Mouse (Mus musculus) megakaryocyte, embryonic 14.5 days (primary cell): ENCODE data around the gene Tra2a. TPM values are rescaled to one million over a fixed set of nuclear protein-coding genes. Genes with fewer than 3 reads are reported as not detected.
"Not testable (repeated sequence)": the region's sequence is repeated elsewhere in the genome, so short reads cannot be mapped to it uniquely, and the experiment has no call there.

Experiments
- H3K27me3 ChIP-seq: replicated peaks from 2 replicates; pipeline ENCODE3; 2012; ENCODE audit warnings: inconsistent platforms
- H3K36me3 ChIP-seq: replicated peaks from 2 replicates; pipeline ENCODE3; 2012; ENCODE audit warnings: low read length, inconsistent platforms, mixed read lengths
- H3K4me1 ChIP-seq: 2 replicates; pipeline ENCODE4 v1.6.1; 2012; ENCODE audit warnings: inconsistent platforms
- H3K4me3 ChIP-seq: replicated peaks from 2 replicates; pipeline ENCODE3; 2012; ENCODE audit warnings: moderate library complexity, mild to moderate bottlenecking, inconsistent platforms
- H3K9me3 ChIP-seq: 2 replicates; pipeline ENCODE4 v1.6.1; 2012; ENCODE audit warnings: inconsistent platforms
- FLI1 ChIP-seq: IDR thresholded peaks from 2 replicates; pipeline ENCODE4 v1.6.1; 2012; ENCODE audit warnings: low read length, inconsistent platforms, mixed read lengths
- GATA1 ChIP-seq: IDR thresholded peaks from 3 replicates; pipeline ENCODE4 v1.6.1; 2012; ENCODE audit warnings: mixed read lengths, low read length, inconsistent platforms, borderline replicate concordance
- polyA plus RNA-seq: library from polyadenylated mRNA; stranded (reverse); fragments of >175 nt; gene quantifications from 2 replicates; pipeline ENCODE4 v1.2.3, GENCODE M21; 2012; ENCODE audit warnings: low replicate concordance; ENCODE audit not compliant: insufficient read depth

Tra2a gene
- polyA plus RNA-seq, 1 experiment: 12.2 TPM

- peaks cover 4% of the 10 kb centered on the region for H3K27me3 ChIP-seq
- peaks cover 6% of the 10 kb centered on the region; the same call in 1 of the 2 replicates for H3K4me1 ChIP-seq
- no peaks in the 10 kb centered on the region for H3K9me3 ChIP-seq
- no peak overlapping the region for H3K4me3 ChIP-seq
- TF ChIP-seq FLI1 (no peak), GATA1 (no peak)
- H3K36me3 ChIP-seq: no peaks in the 10 kb centered on the region
Measured at GRCm38 (mm10) chr6:49269200-49269599, 5.4 kb upstream of the Tra2a start.

GRCm38 (mm10) chr6:49267686-49268085, 3.9 kb upstream of the Tra2a start:
- H3K9me3 ChIP-seq: no peaks in the 10 kb centered on the region
- H3K4me3 ChIP-seq: no peak overlapping the region
- peaks cover 6% of the 10 kb centered on the region; the same call in 1 of the 2 replicates for H3K4me1 ChIP-seq
- no peaks in the 10 kb centered on the region for H3K27me3 ChIP-seq
- no peaks in the 10 kb centered on the region for H3K36me3 ChIP-seq
- TF ChIP-seq FLI1: no peak
- TF ChIP-seq GATA1: no peak

DNA sequence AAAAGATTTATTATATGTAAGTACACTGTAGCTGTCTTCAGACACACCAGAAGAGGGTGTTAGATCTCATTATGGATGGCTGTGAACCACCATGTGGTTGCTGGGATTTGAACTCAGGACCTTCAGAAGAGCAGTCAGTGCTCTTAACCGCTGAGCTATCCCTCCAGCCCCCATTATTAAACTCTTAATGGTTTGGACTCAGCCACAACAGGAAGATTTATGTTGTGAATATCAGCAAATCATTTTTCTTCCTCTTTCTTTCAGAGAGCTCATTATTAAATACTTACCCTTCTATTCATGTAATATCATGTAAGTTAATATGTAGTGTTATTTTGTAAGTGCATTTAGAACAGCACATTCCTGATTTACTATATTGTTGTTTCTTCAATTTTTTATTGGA, 1.4 kb upstream of the Tra2a start:
- H3K27me3 ChIP-seq, H3K36me3 ChIP-seq, H3K4me3 ChIP-seq, H3K9me3 ChIP-seq: not testable (repeated sequence)
- H3K4me1 ChIP-seq: peaks cover 23% of the 10 kb centered on the region

- not testable (repeated sequence) for H3K36me3 ChIP-seq, H3K9me3 ChIP-seq, H3K4me3 ChIP-seq, H3K27me3 ChIP-seq
- peaks cover 25% of the 10 kb centered on the region for H3K4me1 ChIP-seq
Measured at GRCm38 (mm10) chr6:49264446-49264845, 613 bp upstream of the Tra2a start.

- TF ChIP-seq GATA1: no peak
- TF ChIP-seq FLI1: no peak
- peak overlapping the region; percentile 96 for H3K4me3 ChIP-seq
- peaks cover 34% of the 10 kb centered on the region for H3K4me1 ChIP-seq
- no peaks in the 10 kb centered on the region for H3K9me3 ChIP-seq
- no peaks in the 10 kb centered on the region for H3K27me3 ChIP-seq
- H3K36me3 ChIP-seq: peaks cover 1% of the 10 kb centered on the region
Measured at GRCm38 (mm10) chr6:49263081-49263846, 569 bp downstream of the Tra2a start.

DNA sequence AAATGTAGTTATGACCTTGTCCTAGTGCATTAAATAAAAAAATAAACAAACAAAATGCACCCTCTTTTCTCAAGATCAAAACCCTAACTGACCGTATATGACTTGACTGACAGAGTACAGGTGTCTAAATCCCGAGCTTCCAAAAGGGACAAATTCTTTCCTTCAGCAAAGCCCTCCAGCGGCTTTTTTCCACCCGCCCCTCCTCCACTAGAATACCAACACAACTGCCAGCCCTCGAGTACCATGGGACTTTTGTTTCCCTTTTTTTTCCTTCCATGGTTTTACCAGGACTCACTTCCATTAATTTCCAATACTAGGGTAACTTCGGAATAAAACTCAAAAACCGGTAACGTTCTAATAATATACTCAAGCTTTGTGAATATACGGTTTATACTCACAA, 1.4 kb downstream of the Tra2a start:
- Histone ChIP-seq H3K4me3 (peak overlapping the region; percentile 96), H3K4me1 (peaks cover 43% of the 10 kb centered on the region), H3K27me3 (no peaks in the 10 kb centered on the region), H3K9me3 (no peaks in the 10 kb centered on the region), H3K36me3 (peaks cover 9% of the 10 kb centered on the region)
- TF ChIP-seq FLI1 (no peak), GATA1 (no peak)

GRCm38 (mm10) chr6:49259711-49260110, 4.1 kb downstream of the Tra2a start:
- Histone ChIP-seq H3K4me1 (peaks cover 58% of the 10 kb centered on the region), H3K9me3 (no peaks in the 10 kb centered on the region), H3K27me3 (no peaks in the 10 kb centered on the region), H3K36me3 (peaks cover 9% of the 10 kb centered on the region), H3K4me3 (peak overlapping the region; percentile 62)
- TF ChIP-seq FLI1: no peak
- TF ChIP-seq GATA1: no peak

- Histone ChIP-seq H3K27me3 (no peaks in the 10 kb centered on the region), H3K36me3 (peaks cover 16% of the 10 kb centered on the region), H3K4me3 (no peak overlapping the region), H3K9me3 (no peaks in the 10 kb centered on the region), H3K4me1 (peaks cover 67% of the 10 kb centered on the region)
- TF ChIP-seq FLI1: no peak
- TF ChIP-seq GATA1: no peak
Measured at GRCm38 (mm10) chr6:49257880-49258279, 6.0 kb downstream of the Tra2a start.

GRCm38 (mm10) chr6:49252207-49252606, 11.6 kb downstream of the Tra2a start:
- Histone ChIP-seq H3K9me3 (no peaks in the 10 kb centered on the region), H3K4me3 (no peak overlapping the region), H3K27me3 (no peaks in the 10 kb centered on the region), H3K36me3 (peaks cover 61% of the 10 kb centered on the region), H3K4me1 (peaks cover 25% of the 10 kb centered on the region)
- TF ChIP-seq FLI1 (no peak), GATA1 (no peak)

GRCm38 (mm10) chr6:49251199-49251598, 12.6 kb downstream of the Tra2a start:
- peaks cover 71% of the 10 kb centered on the region for H3K36me3 ChIP-seq
- H3K27me3 ChIP-seq: no peaks in the 10 kb centered on the region
- H3K9me3 ChIP-seq: no peaks in the 10 kb centered on the region
- no peak overlapping the region for H3K4me3 ChIP-seq
- H3K4me1 ChIP-seq: peaks cover 19% of the 10 kb centered on the region; the same call in 1 of the 2 replicates
- TF ChIP-seq GATA1 (no peak), FLI1 (no peak)

DNA sequence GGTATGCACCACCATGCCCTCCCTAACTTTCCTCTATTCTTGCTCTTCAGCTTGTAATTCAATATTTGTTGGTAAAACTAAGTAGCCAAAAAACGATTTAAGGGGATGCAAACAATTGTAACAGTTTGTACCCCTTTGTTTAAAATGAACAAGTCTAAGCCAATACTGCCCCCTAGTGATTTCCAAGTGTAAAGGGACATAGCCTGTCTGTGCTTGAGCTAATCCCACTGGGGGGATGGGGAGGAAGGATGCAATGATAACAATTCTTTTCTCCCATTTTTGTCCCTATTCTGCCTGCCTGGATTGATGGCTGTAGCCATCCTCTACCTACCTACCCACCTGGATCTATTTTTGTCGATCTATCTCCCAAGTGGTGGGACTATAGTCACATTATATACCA, 16.6 kb downstream of the Tra2a start:
- no peaks in the 10 kb centered on the region for H3K9me3 ChIP-seq
- no peak overlapping the region for H3K4me3 ChIP-seq
- TF ChIP-seq FLI1: no peak
- no peak for TF ChIP-seq GATA1
- H3K27me3 ChIP-seq: no peaks in the 10 kb centered on the region
- peaks cover 4% of the 10 kb centered on the region; the same call in 1 of the 2 replicates for H3K4me1 ChIP-seq
- peaks cover 91% of the 10 kb centered on the region for H3K36me3 ChIP-seq
